Mouse (Mus musculus) liver, adult 2 months (tissue): ENCODE data around the gene Paqr5. TPM values are rescaled to one million over a fixed set of nuclear protein-coding genes. Genes with fewer than 3 reads are reported as not detected.

Experiments
- DNase-seq: peaks from one replicate; pipeline ENCODE4 v3.0.0-alpha.2; 2011; ENCODE audit warnings: low read depth, low spot score; ENCODE audit errors: extremely low read depth
- H3K27ac ChIP-seq: fragments of 200-500 bp; replicated peaks from 2 replicates; pipeline ENCODE4 v1.5.1; 2012; ENCODE audit warnings: low read depth, mild to moderate bottlenecking, control low read depth, inconsistent platforms, low read length; ENCODE audit not compliant: insufficient read depth
- H3K27me3 ChIP-seq: fragments of 200-500 bp; 2 replicates; pipeline ENCODE4 v1.6.1; 2012; ENCODE audit warnings: mild to moderate bottlenecking, moderate library complexity, low read length, inconsistent platforms; ENCODE audit not compliant: control insufficient read depth, insufficient read depth
- H3K36me3 ChIP-seq: fragments of 200-500 bp; 2 replicates; pipeline ENCODE4 v1.6.1; 2012; ENCODE audit warnings: low read length, inconsistent platforms; ENCODE audit not compliant: control insufficient read depth, insufficient read depth
- H3K4me1 ChIP-seq: fragments of 200-500 bp; 2 replicates; pipeline ENCODE4 v1.6.1; 2011; ENCODE audit warnings: low read length; ENCODE audit not compliant: control insufficient read depth, insufficient read depth
- H3K4me3 ChIP-seq: fragments of 200-500 bp; 2 replicates; pipeline ENCODE4 v1.5.1; 2011; ENCODE audit warnings: low read depth, mild to moderate bottlenecking, control low read depth, low read length, moderate library complexity; ENCODE audit not compliant: insufficient read depth
- H3K79me2 ChIP-seq: fragments of 200-500 bp; 2 replicates; pipeline ENCODE4 v1.6.1; 2012; ENCODE audit warnings: inconsistent platforms, mild to moderate bottlenecking, low read length, moderate library complexity; ENCODE audit not compliant: control insufficient read depth, insufficient read depth
- H3K9ac ChIP-seq: fragments of 200-500 bp; 2 replicates; pipeline ENCODE4 v1.6.1; 2012; ENCODE audit warnings: low read depth, mild to moderate bottlenecking, control low read depth, inconsistent platforms, low read length
- CTCF ChIP-seq: fragments of 200-500 bp; IDR thresholded peaks from 2 replicates; pipeline ENCODE4 v1.5.1; 2011; ENCODE audit warnings: low read depth, low read length, control low read depth
- POLR2A ChIP-seq: fragments of 200-500 bp; IDR thresholded peaks from 2 replicates; pipeline ENCODE4 v1.6.1; 2011; ENCODE audit warnings: low read length, control low read depth; ENCODE audit not compliant: insufficient read depth; ENCODE audit errors: extremely low read depth
- WGBS: fragments of 180-500 bp; shearing (Covaris S2); methylation state at CpG from one replicate; pipeline ENCODE4 v1.1.7; 2018; 5-methylcytosine and 5-hydroxymethylcytosine counted together
- polyA plus RNA-seq: library from polyadenylated mRNA; depleted of rRNA; stranded (reverse); fragments of >200 nt; gene quantifications from 2 replicates; pipeline ENCODE4 v1.2.3, GENCODE M21; 2012
- total RNA-seq: library from RNA; depleted of rRNA; stranded (reverse); fragments of >200 nt; gene quantifications from 2 replicates; pipeline ENCODE4 v1.2.3, GENCODE M21; 2014

Gene Paqr5
- total and polyA plus RNA-seq, 2 experiments, result 0.13 TPM; not detected in 1

GRCm38 (mm10) chr9:61977258-61977945, 49.3 kb downstream of the Paqr5 start:
- Histone ChIP-seq H3K4me1 (no peaks in the 10 kb centered on the region), H3K36me3 (no peaks in the 10 kb centered on the region), H3K4me3 (no peak overlapping the region), H3K27ac (0 out of 2 replicates have a peak overlapping the region, but pooled peaks have one; percentile 15), H3K27me3 (no peaks in the 10 kb centered on the region), H3K9ac (no peak overlapping the region), H3K79me2 (no peaks in the 10 kb centered on the region)
- peak; percentile 45 for DNase-seq
- WGBS, result 75% methylated on average over 13 of the region's 13 CpGs
- TF ChIP-seq POLR2A (no peak), CTCF (no peak)

GRCm38 (mm10) chr9:61972031-61972430, 54.6 kb downstream of the Paqr5 start:
- Histone ChIP-seq H3K79me2 (no peaks in the 10 kb centered on the region), H3K9ac (no peak overlapping the region), H3K36me3 (no peaks in the 10 kb centered on the region), H3K4me1 (no peaks in the 10 kb centered on the region), H3K4me3 (no peak overlapping the region), H3K27ac (no peak overlapping the region), H3K27me3 (no peaks in the 10 kb centered on the region)
- no peak for TF ChIP-seq POLR2A
- no peak for TF ChIP-seq CTCF
- WGBS, result 72% methylated on average over 9 of the region's 9 CpGs
- DNase-seq, result no peak

DNA sequence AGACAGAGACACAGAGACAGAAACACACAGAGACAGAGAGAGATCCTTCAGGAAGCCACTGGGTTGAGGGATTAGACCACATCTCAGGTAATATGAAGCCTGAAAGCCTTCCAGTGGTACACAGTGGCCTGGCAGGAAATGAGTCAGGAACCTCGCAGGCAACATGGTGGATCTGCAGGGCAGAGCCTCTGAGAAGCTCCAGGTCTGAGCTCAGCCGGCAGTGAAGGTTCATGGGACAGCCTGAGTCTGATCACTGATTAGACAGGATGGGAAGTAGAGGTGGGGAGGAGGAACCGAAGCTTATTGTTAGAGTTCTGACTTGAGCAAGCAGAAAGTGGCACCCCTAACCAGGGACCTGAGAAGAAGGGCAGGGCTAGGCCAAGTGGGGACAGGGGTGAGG, 55.6 kb downstream of the Paqr5 start:
- no peak overlapping the region for H3K27ac ChIP-seq
- TF ChIP-seq POLR2A (no peak), CTCF (no peak)
- no peaks in the 10 kb centered on the region for H3K27me3 ChIP-seq
- no peaks in the 10 kb centered on the region for H3K79me2 ChIP-seq
- WGBS, result 63% methylated on average over 3 of the region's 3 CpGs
- no peaks in the 10 kb centered on the region for H3K4me1 ChIP-seq
- H3K9ac ChIP-seq, result no peak overlapping the region
- H3K36me3 ChIP-seq, result no peaks in the 10 kb centered on the region
- DNase-seq, result no peak
- no peak overlapping the region for H3K4me3 ChIP-seq

DNA sequence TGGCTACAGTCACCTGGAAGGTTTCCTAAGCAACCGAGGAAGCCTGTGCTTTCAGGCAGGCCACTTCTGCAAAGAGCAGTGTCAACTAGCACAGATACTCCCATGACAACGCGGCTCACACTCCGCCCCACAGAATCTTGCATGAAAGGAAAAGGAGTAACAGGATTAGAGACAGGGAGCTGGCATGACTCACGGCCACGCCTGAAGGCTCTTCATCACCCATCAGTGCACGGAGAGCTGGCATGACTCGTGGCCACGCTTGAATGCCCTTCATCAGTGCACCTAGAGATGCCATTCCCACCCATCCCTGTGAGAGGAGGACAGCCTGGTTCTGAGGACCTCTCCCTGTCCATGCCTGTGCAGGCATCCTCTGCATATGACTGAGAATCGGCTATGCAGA, 59.3 kb downstream of the Paqr5 start:
- H3K27me3 ChIP-seq, result no peaks in the 10 kb centered on the region
- TF ChIP-seq CTCF, result no peak
- TF ChIP-seq POLR2A, result no peak
- DNase-seq, result no peak
- no peaks in the 10 kb centered on the region for H3K36me3 ChIP-seq
- H3K4me3 ChIP-seq, result no peak overlapping the region
- WGBS, result 83% methylated on average over 10 of the region's 10 CpGs
- no peaks in the 10 kb centered on the region for H3K79me2 ChIP-seq
- H3K27ac ChIP-seq, result no peak overlapping the region
- H3K9ac ChIP-seq, result no peak overlapping the region
- H3K4me1 ChIP-seq, result no peaks in the 10 kb centered on the region

DNA sequence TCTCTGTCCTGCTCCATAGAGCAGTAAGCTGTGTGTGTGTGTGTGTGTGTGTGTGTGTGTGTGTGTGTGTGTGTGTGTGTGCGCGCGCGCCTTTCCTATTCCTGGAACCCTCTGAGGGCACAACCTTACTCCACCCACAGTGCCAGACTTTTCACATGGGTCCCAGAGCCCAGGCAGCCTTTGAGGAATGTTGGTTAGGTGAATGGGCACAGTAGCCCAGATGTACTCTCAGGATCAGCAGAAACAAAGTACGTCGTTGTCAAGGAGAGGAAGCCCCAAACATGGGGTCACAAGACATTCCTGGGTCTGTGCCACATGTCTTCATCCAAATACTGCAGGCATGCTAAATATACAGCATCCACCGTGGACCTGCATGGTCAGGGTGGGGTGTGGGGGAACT, 60.7 kb downstream of the Paqr5 start:
- Histone ChIP-seq H3K9ac (no peak overlapping the region), H3K79me2 (no peaks in the 10 kb centered on the region), H3K4me1 (no peaks in the 10 kb centered on the region), H3K27ac (no peak overlapping the region), H3K27me3 (no peaks in the 10 kb centered on the region), H3K4me3 (no peak overlapping the region), H3K36me3 (no peaks in the 10 kb centered on the region)
- no peak for DNase-seq
- 87% methylated on average over 7 of the region's 7 CpGs for WGBS
- TF ChIP-seq POLR2A, result no peak
- TF ChIP-seq CTCF, result no peak

DNA sequence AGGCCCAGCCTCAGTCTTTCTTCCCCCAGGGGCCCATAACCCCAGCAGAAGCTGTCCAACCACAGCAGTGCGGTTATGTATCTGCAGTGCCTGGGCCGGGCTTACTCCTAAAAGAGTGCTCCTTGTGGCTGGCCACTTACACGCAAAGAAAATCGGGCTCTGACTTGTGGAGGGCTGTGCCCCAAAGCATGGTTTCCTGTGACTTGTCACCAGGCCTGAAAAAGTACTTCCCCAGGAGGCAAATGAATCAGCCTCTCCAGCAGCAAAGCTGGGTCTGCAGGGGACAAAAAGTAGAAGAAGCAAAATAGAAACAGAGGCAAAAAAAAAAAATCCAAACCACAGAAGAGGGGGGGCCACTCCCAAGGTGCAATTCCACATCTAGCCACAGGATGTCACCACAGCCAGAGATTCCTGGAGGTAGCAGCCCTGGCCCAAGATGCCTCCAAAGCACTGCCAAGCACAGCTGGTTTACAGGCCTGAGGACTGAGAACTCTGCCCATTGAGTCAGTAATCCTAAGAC, 61.2 kb downstream of the Paqr5 start:
- Histone ChIP-seq H3K27me3 (no peaks in the 10 kb centered on the region), H3K4me3 (no peak overlapping the region), H3K9ac (no peak overlapping the region), H3K36me3 (no peaks in the 10 kb centered on the region), H3K4me1 (no peaks in the 10 kb centered on the region), H3K79me2 (no peaks in the 10 kb centered on the region), H3K27ac (no peak overlapping the region)
- peak; percentile 41 for DNase-seq
- 59% methylated on average over 4 of the region's 4 CpGs for WGBS
- TF ChIP-seq POLR2A (no peak), CTCF (peak; percentile 89)
